Mouse (Mus musculus): ENCODE results near the gene Itgad.

- TF ChIP-seq POLR2A (IDR thresholded peaks at IDR 0.05; ENCODE audit: borderline replicate concordance, extremely low read depth, low read depth, low read length) (no peak), CTCF (IDR thresholded peaks at IDR 0.05; ENCODE audit: insufficient read depth, low read length) (no peak)
Observed at GRCm38 (mm10) chr7:128266056-128266455, 111.9 kb downstream of the Itgad start.
